Mouse (Mus musculus): ENCODE measurements around the gene Nphp1.

GRCm38 (mm10) chr2:127714726-127715125 is 74.0 kb downstream of the Nphp1 start:
- TF ChIP-seq CTCF (IDR thresholded peaks at IDR 0.05; ENCODE audit: borderline replicate concordance, control insufficient read depth, extremely low read depth, insufficient read depth, low read length, poor library complexity) (no peak), POLR2A (IDR thresholded peaks at IDR 0.05; ENCODE audit: control insufficient read depth, extremely low read depth, insufficient read depth, low read length, poor library complexity) (no peak)

Measured in thymus, adult 2 months (tissue).